Mouse (Mus musculus) embryonic facial prominence, embryonic 14.5 days (tissue): ENCODE results near the gene Armc2. TPM values are rescaled to one million over a fixed set of nuclear protein-coding genes. Genes with fewer than 3 reads are reported as not detected.

Experiments
- ATAC-seq: fragments of 200-750 bp; cut with Nextera tagmentation; 2 replicates; pipeline ENCODE4 v1.8.0; 2017; ENCODE audit warnings: low read depth, moderate number of reproducible peaks, moderate TSS enrichment
- DNase-seq: peaks from one replicate; pipeline ENCODE4 v3.0.0-alpha.2; 2015; ENCODE audit warnings: low spot score
- H3K27ac ChIP-seq: fragments of 300-500 bp; sonication (generic); replicated peaks from 2 replicates; pipeline ENCODE4 v1.5.1; 2014; ENCODE audit warnings: low read depth, mild to moderate bottlenecking, low read length, moderate library complexity
- H3K27me3 ChIP-seq: fragments of 300-500 bp; sonication (generic); replicated peaks from 2 replicates; pipeline ENCODE4 v1.6.1; 2014; ENCODE audit warnings: low read length; ENCODE audit not compliant: control insufficient read depth, insufficient read depth
- H3K36me3 ChIP-seq: fragments of 300-500 bp; sonication (generic); 2 replicates; pipeline ENCODE4 v1.6.1; 2014; ENCODE audit warnings: low read length, mixed read lengths; ENCODE audit not compliant: control insufficient read depth, insufficient read depth
- H3K4me1 ChIP-seq: fragments of 300-500 bp; sonication (generic); 2 replicates; pipeline ENCODE4 v1.6.1; 2014; ENCODE audit warnings: antibody characterized with exemption, low read length; ENCODE audit not compliant: control insufficient read depth, insufficient read depth
- H3K4me2 ChIP-seq: fragments of 300-500 bp; sonication (generic); 2 replicates; pipeline ENCODE4 v1.6.1; 2014; ENCODE audit warnings: low read depth, mild to moderate bottlenecking, low read length, moderate library complexity, mixed read lengths
- H3K4me3 ChIP-seq: fragments of 300-500 bp; sonication (generic); 2 replicates; pipeline ENCODE4 v1.5.1; 2014; ENCODE audit warnings: low read depth, mild to moderate bottlenecking, low read length
- H3K9ac ChIP-seq: fragments of 300-500 bp; sonication (generic); 2 replicates; pipeline ENCODE4 v1.6.1; 2014; ENCODE audit warnings: low read depth, mild to moderate bottlenecking, low read length, moderate library complexity, mixed read lengths
- H3K9me3 ChIP-seq: fragments of 300-500 bp; sonication (generic); 2 replicates; pipeline ENCODE4 v1.6.1; 2016; ENCODE audit warnings: low read length; ENCODE audit not compliant: control insufficient read depth
- WGBS: fragments of 180-500 bp; shearing (Covaris S2); extraction: QIAGEN DNeasy Blood & Tissue Kit; methylation state at CpG from one replicate; pipeline ENCODE4 v1.1.7; 2014; 5-methylcytosine and 5-hydroxymethylcytosine counted together
- polyA plus RNA-seq: library from polyadenylated mRNA; unstranded; fragments of >200 nt; fragmentation: Nextera tagmentation; extraction: Ambion mirVana; gene quantifications from 2 replicates; pipeline ENCODE4 v1.2.1, GENCODE M21; 2014

Gene Armc2
- polyA plus RNA-seq, 1 experiment from 2014 or later = 4.1 TPM

GRCm38 (mm10) chr10:41972676-41973075 is 45.6 kb downstream of the Armc2 start:
- no peaks in the 10 kb centered on the region for H3K4me1 ChIP-seq
- DNase-seq (no peak), ATAC-seq (no peak)
- no peaks in the 10 kb centered on the region for H3K27me3 ChIP-seq
- H3K4me2 ChIP-seq = no peak overlapping the region
- no peaks in the 10 kb centered on the region for H3K9me3 ChIP-seq
- H3K27ac ChIP-seq = no peak overlapping the region
- WGBS = 79% methylated on average over 9 of the region's 9 CpGs
- H3K4me3 ChIP-seq = no peak overlapping the region
- no peaks in the 10 kb centered on the region for H3K36me3 ChIP-seq
- no peak overlapping the region for H3K9ac ChIP-seq

DNA sequence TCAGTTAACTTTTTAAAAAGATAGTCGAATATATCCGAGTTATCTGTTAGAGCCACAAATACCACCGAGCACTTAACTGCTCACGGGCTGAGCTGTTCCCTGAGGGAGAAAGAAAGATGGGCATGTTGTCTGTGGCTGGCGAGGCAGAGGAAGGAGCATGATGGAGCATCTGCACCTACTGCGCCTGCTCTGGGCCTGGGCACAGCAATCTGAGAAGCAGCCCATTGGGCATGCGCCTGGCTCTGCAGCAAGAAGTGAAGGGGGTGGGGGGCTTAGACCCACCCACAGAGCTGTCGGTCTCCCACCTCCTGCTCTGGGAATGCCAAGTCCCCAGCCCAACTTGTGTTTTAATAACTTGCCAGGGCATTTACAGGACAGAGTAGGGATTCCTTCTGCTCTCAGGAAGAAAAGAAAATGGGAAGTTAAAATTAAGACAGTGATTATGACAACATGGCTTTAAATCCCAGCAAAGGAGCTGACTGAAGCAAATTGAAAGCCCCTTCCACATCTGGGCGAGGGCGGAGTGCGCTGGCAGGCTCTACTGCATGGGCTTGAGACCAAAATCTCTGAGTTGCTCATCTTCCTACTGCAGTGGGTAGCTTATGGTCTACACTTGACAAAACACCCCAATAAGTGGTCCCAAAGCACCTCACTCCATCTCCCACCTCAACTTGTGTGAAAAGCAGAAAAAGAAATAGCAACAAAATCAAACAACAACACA is 50.2 kb downstream of the Armc2 start:
- Histone ChIP-seq H3K9ac (no peak overlapping the region), H3K4me1 (no peaks in the 10 kb centered on the region), H3K27ac (no peak overlapping the region), H3K9me3 (no peaks in the 10 kb centered on the region), H3K4me2 (no peak overlapping the region), H3K36me3 (no peaks in the 10 kb centered on the region), H3K4me3 (no peak overlapping the region), H3K27me3 (no peaks in the 10 kb centered on the region)
- no peak for DNase-seq
- 68% methylated on average over 11 of the region's 11 CpGs for WGBS
- ATAC-seq = no peak

DNA sequence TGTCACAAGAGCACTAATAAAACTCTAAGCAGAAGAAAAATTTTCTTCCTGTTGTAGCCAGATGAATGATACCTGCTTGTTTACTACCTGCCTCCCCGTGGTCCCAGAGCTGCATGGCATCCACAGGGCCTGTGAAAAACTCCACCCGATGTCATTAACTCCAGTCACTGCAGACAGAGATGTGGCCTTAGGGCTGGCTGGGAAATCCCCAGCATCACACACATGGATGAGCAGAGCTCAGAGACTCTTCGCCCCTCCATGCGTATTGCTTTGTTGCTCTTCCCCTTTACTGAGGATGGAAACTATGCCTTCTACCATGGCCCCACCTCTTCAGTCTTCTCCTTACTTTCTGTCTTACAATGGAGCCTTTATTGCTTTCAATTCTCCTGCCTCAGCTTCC is 55.5 kb downstream of the Armc2 start:
- H3K27ac ChIP-seq = no peak overlapping the region
- no peak overlapping the region for H3K4me3 ChIP-seq
- DNase-seq = no peak
- H3K4me1 ChIP-seq = no peaks in the 10 kb centered on the region
- WGBS = 58% methylated on average over 4 of the region's 4 CpGs
- H3K27me3 ChIP-seq = no peaks in the 10 kb centered on the region
- no peaks in the 10 kb centered on the region; the same call in 1 of the 2 replicates for H3K9me3 ChIP-seq
- H3K9ac ChIP-seq = no peak overlapping the region
- ATAC-seq = no peak
- H3K4me2 ChIP-seq = no peak overlapping the region
- no peaks in the 10 kb centered on the region for H3K36me3 ChIP-seq

DNA sequence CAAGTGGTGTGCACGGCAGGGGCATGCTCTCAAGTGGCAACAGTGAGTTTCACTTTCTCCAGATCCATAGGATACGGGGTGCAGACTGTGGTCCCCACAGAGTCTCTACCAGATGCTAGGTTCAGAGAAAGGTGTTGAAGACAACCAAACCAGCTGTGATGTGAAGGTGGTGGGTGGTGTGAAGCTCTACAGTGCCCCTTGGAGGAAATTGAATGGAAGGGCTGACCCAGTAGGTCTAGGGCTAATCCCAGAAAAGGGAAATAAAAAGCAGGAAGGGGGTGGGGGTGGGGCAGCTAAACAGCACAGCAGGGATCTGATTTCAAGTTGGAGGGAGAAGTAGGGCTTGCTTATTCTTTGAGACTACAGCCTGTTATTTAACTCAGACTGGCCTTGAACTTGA is 58.4 kb downstream of the Armc2 start:
- H3K4me2 ChIP-seq = no peak overlapping the region
- H3K36me3 ChIP-seq = no peaks in the 10 kb centered on the region
- H3K9me3 ChIP-seq = no peaks in the 10 kb centered on the region; the same call in 1 of the 2 replicates
- ATAC-seq (no peak), DNase-seq (no peak)
- 59% methylated on average over 2 of the region's 2 CpGs for WGBS
- H3K27me3 ChIP-seq = no peaks in the 10 kb centered on the region
- H3K27ac ChIP-seq = no peak overlapping the region
- H3K9ac ChIP-seq = no peak overlapping the region
- H3K4me1 ChIP-seq = no peaks in the 10 kb centered on the region
- H3K4me3 ChIP-seq = no peak overlapping the region

DNA sequence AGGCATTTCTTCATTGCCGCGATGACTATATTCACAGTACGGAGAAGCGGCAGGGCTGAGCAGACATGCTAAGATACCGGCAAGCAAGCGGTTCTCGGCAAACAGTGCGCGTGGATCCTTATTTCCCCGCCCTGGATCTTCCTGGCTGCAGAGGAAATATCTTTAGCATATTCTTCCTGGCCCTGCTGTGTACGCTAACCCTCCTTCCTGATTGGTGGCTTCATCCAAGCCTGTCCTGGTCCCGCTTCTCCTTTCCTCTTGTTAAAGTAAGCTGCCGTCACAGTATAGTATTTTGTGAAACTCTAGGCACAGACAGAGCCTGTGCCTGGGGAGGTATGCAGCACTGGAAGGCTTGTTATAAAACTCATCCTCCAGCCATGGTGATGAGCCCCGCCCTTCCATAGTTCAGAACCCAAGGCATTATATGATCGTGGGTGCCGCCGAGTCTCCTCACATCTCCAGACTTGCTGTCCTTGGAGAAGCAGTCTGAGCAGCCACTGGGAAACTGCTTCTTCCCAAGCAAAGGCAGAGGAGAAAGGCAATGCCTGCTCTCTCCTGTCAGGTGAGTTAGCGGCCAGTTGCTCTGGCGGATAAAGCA is 59.5 kb downstream of the Armc2 start:
- DNase-seq (no peak), ATAC-seq (no peak)
- no peak overlapping the region for H3K27ac ChIP-seq
- H3K4me3 ChIP-seq = no peak overlapping the region
- no peaks in the 10 kb centered on the region; the same call in 1 of the 2 replicates for H3K9me3 ChIP-seq
- H3K9ac ChIP-seq = no peak overlapping the region
- H3K36me3 ChIP-seq = no peaks in the 10 kb centered on the region
- H3K4me1 ChIP-seq = no peaks in the 10 kb centered on the region
- H3K4me2 ChIP-seq = no peak overlapping the region
- H3K27me3 ChIP-seq = no peaks in the 10 kb centered on the region
- 91% methylated on average over 19 of the region's 19 CpGs for WGBS

- Histone ChIP-seq H3K27ac (no peak overlapping the region), H3K36me3 (no peaks in the 10 kb centered on the region), H3K9ac (no peak overlapping the region), H3K4me3 (no peak overlapping the region), H3K27me3 (no peaks in the 10 kb centered on the region), H3K9me3 (no peaks in the 10 kb centered on the region; the same call in 1 of the 2 replicates), H3K4me1 (no peaks in the 10 kb centered on the region), H3K4me2 (no peak overlapping the region)
- ATAC-seq (0 out of 2 replicates have a peak, but pooled peaks have one; percentile 30), DNase-seq (peak; percentile 63)
- WGBS = 76% methylated on average over 18 of the region's 18 CpGs
Observed at GRCm38 (mm10) chr10:41957421-41958225, 60.6 kb downstream of the Armc2 start.

DNA sequence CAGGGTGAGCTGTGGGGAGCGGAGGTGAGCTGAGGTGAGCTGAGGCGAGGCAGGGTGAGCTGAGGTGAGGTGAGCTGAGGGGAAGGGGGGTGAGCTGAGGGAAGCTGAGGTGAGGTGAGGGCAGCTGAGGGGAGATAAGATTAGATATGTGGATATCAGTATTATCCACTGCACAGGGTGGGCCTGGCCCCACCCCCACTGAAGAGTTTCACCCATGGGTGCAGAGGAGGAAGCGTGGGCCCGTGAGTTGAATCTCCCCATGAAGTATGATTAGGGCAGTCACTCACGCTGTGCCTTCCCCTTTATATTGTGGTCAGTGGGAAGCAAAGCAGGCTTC is 64.7 kb downstream of the Armc2 start:
- DNase-seq (no peak), ATAC-seq (no peak)
- Histone ChIP-seq H3K4me1 (no peaks in the 10 kb centered on the region), H3K4me3 (no peak overlapping the region), H3K9me3 (no peaks in the 10 kb centered on the region; the same call in 1 of the 2 replicates), H3K4me2 (no peak overlapping the region), H3K27ac (no peak overlapping the region), H3K9ac (no peak overlapping the region), H3K27me3 (no peaks in the 10 kb centered on the region), H3K36me3 (no peaks in the 10 kb centered on the region)
- WGBS = 90% methylated on average over 5 of the region's 5 CpGs

GRCm38 (mm10) chr10:41952850-41953527 is 65.3 kb downstream of the Armc2 start:
- H3K36me3 ChIP-seq = no peaks in the 10 kb centered on the region

More at GRCm38 (mm10) chr10:41952850-41953527, 65.3 kb downstream of the Armc2 start:
- no peak overlapping the region for H3K27ac ChIP-seq
- H3K4me3 ChIP-seq = no peak overlapping the region
- no peak for ATAC-seq
- WGBS = 95% methylated on average over 14 of the region's 14 CpGs
- no peak overlapping the region for H3K4me2 ChIP-seq
- H3K9me3 ChIP-seq = no peaks in the 10 kb centered on the region
- no peak for DNase-seq
- no peaks in the 10 kb centered on the region for H3K27me3 ChIP-seq
- no peak overlapping the region for H3K9ac ChIP-seq
- H3K4me1 ChIP-seq = no peaks in the 10 kb centered on the region
